Mouse (Mus musculus): Measurements from ENCODE around the gene Pcca. TPM values are rescaled to one million over a fixed set of nuclear protein-coding genes. Genes with fewer than 3 reads are reported as not detected.
A peak's percentile ranks its signal among the peaks of the same experiment; 100 is the strongest.

The Pcca gene
- polyA plus RNA-seq, 1 experiment from 2014 or later, result 33.3 TPM

GRCm38 (mm10) chr14:122760803-122761202, 226.7 kb downstream of the Pcca start:
- Histone ChIP-seq H3K4me2 (ENCODE audit: low read length) (no peak overlapping the region), H3K36me3 (ENCODE audit: control insufficient read depth, insufficient read depth, low read length) (no peaks in the 10 kb centered on the region), H3K27ac (ENCODE audit: low read depth, low read length) (no peak overlapping the region), H3K27me3 (replicated peaks; ENCODE audit: control insufficient read depth, insufficient read depth, low read length) (no peaks in the 10 kb centered on the region), H3K4me1 (ENCODE audit: control insufficient read depth, insufficient read depth, low read depth, low read length) (no peaks in the 10 kb centered on the region), H3K9me3 (ENCODE audit: control insufficient read depth, low read length) (no peaks in the 10 kb centered on the region), H3K4me3 (ENCODE audit: low read length) (no peak overlapping the region), H3K9ac (ENCODE audit: low read depth, low read length) (no peak overlapping the region)
- no peak for ATAC-seq

DNA sequence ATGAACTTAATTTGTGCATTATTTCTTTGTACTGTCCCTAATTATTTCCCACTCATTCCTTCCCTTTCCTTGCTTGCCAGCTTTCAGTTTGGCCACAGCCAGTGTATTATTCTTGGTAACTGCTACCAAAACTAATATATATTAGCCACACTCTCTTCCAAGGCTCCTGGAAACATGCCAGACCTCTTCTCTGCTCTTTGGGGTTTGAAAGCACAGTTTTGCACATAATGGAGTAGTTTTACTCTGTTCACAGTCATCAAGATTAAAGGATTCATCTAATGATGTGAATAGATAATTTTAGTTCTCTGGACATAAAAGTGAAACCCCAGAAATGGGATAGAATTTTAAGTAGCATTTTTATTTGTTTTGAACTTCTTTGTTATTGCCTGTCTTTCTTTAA, 228.5 kb downstream of the Pcca start:
- Histone ChIP-seq H3K4me2 (ENCODE audit: low read length) (no peak overlapping the region), H3K4me1 (ENCODE audit: control insufficient read depth, insufficient read depth, low read depth, low read length) (no peaks in the 10 kb centered on the region), H3K4me3 (ENCODE audit: low read length) (no peak overlapping the region), H3K36me3 (ENCODE audit: control insufficient read depth, insufficient read depth, low read length) (no peaks in the 10 kb centered on the region), H3K27me3 (replicated peaks; ENCODE audit: control insufficient read depth, insufficient read depth, low read length) (no peaks in the 10 kb centered on the region), H3K27ac (ENCODE audit: low read depth, low read length) (no peak overlapping the region), H3K9ac (ENCODE audit: low read depth, low read length) (no peak overlapping the region), H3K9me3 (ENCODE audit: control insufficient read depth, low read length) (no peaks in the 10 kb centered on the region)
- ATAC-seq, result no peak

DNA sequence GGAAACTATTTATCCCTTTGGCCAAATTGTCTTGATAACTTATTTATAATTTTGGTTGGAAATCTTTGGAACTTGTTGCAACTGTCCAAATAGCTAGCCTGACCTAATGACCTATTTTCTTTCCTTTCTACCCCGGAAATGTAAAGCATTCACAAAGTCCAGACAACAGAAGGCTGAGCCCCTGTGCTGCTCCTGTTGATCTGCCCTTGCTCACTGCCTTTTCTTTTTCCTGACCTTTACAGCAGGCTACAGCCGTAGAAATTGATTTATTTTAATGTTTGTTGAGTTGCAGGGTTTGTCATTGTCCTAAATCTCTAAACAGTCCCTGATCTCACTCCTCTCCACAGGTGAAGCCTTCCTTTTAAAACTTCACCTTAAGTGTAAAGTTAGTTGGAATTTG, 231.8 kb downstream of the Pcca start:
- Histone ChIP-seq H3K4me2 (ENCODE audit: low read length) (no peak overlapping the region), H3K36me3 (ENCODE audit: control insufficient read depth, insufficient read depth, low read length) (no peaks in the 10 kb centered on the region), H3K9ac (ENCODE audit: low read depth, low read length) (no peak overlapping the region), H3K27me3 (replicated peaks; ENCODE audit: control insufficient read depth, insufficient read depth, low read length) (no peaks in the 10 kb centered on the region), H3K27ac (ENCODE audit: low read depth, low read length) (no peak overlapping the region), H3K4me3 (ENCODE audit: low read length) (no peak overlapping the region), H3K9me3 (ENCODE audit: control insufficient read depth, low read length) (no peaks in the 10 kb centered on the region), H3K4me1 (ENCODE audit: control insufficient read depth, insufficient read depth, low read depth, low read length) (no peaks in the 10 kb centered on the region)
- 60% methylated on average over 2 of the region's 2 CpGs for WGBS
- ATAC-seq, result no peak

DNA sequence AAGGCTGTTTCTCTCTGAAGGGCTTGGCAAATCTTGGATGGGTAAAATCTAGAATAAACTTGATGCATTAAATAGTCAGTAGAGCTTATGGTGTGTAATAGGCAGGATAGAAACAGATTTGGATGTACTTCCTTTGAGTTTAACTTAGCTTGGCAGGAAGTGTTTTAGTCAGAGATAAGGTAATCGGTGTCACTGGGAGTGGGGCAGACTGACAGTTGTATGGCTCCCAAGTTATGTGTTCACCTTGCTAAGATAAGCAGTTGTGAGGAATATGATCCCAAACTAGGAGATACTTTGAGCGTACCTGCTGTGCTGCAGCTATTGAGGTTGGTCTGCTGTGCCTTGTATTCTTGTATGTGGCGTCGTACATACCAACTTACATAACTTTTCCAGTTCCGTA, 232.3 kb downstream of the Pcca start:
- 95% methylated on average over 5 of the region's 5 CpGs for WGBS
- H3K9ac ChIP-seq (ENCODE audit: low read depth, low read length), result no peak overlapping the region
- no peaks in the 10 kb centered on the region for H3K27me3 ChIP-seq (replicated peaks; ENCODE audit: control insufficient read depth, insufficient read depth, low read length)
- H3K27ac ChIP-seq (ENCODE audit: low read depth, low read length), result no peak overlapping the region
- no peak overlapping the region for H3K4me3 ChIP-seq (ENCODE audit: low read length)
- H3K36me3 ChIP-seq (ENCODE audit: control insufficient read depth, insufficient read depth, low read length), result no peaks in the 10 kb centered on the region
- ATAC-seq, result no peak
- no peak overlapping the region for H3K4me2 ChIP-seq (ENCODE audit: low read length)
- H3K9me3 ChIP-seq (ENCODE audit: control insufficient read depth, low read length), result no peaks in the 10 kb centered on the region
- no peaks in the 10 kb centered on the region for H3K4me1 ChIP-seq (ENCODE audit: control insufficient read depth, insufficient read depth, low read depth, low read length)

- Histone ChIP-seq H3K9ac (ENCODE audit: low read depth, low read length) (no peak overlapping the region), H3K9me3 (ENCODE audit: control insufficient read depth, low read length) (no peaks in the 10 kb centered on the region), H3K4me1 (ENCODE audit: control insufficient read depth, insufficient read depth, low read depth, low read length) (no peaks in the 10 kb centered on the region), H3K4me3 (ENCODE audit: low read length) (no peak overlapping the region), H3K4me2 (ENCODE audit: low read length) (no peak overlapping the region), H3K27ac (ENCODE audit: low read depth, low read length) (no peak overlapping the region), H3K36me3 (ENCODE audit: control insufficient read depth, insufficient read depth, low read length) (no peaks in the 10 kb centered on the region), H3K27me3 (replicated peaks; ENCODE audit: control insufficient read depth, insufficient read depth, low read length) (no peaks in the 10 kb centered on the region)
- WGBS, result 87% methylated on average over 4 of the region's 4 CpGs
- no peak for ATAC-seq
Observed at GRCm38 (mm10) chr14:122784701-122785100, 250.6 kb downstream of the Pcca start.

- Histone ChIP-seq H3K9me3 (ENCODE audit: control insufficient read depth, low read length) (no peaks in the 10 kb centered on the region), H3K36me3 (ENCODE audit: control insufficient read depth, insufficient read depth, low read length) (no peaks in the 10 kb centered on the region), H3K4me3 (ENCODE audit: low read length) (no peak overlapping the region), H3K4me1 (ENCODE audit: control insufficient read depth, insufficient read depth, low read depth, low read length) (no peaks in the 10 kb centered on the region), H3K4me2 (ENCODE audit: low read length) (no peak overlapping the region), H3K9ac (ENCODE audit: low read depth, low read length) (no peak overlapping the region), H3K27ac (ENCODE audit: low read depth, low read length) (no peak overlapping the region), H3K27me3 (replicated peaks; ENCODE audit: control insufficient read depth, insufficient read depth, low read length) (no peaks in the 10 kb centered on the region)
- no peak for ATAC-seq
- 65% methylated on average over 2 of the region's 2 CpGs for WGBS
Observed at GRCm38 (mm10) chr14:122788199-122788598, 254.1 kb downstream of the Pcca start.

DNA sequence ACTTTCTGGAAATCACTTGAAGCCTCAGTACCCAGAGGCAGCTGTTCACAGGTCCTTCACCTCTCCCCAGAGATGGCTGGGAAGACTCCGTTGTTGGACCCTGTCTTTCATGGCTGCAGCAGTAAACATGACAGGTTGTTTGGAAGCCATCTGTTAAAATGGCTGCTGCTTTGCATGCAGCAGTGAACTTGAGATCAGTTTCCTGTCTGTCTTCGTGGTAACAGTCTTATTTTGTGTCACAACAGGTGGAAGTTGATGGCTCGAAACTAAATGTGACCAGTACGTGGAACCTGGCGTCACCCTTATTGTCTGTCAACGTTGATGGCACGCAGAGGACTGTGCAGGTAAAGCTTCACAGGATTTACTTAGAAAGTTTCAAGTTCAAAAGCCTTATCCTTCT, 256.0 kb downstream of the Pcca start:
- Histone ChIP-seq H3K4me2 (ENCODE audit: low read length) (no peak overlapping the region), H3K4me1 (ENCODE audit: control insufficient read depth, insufficient read depth, low read depth, low read length) (no peaks in the 10 kb centered on the region), H3K9me3 (ENCODE audit: control insufficient read depth, low read length) (no peaks in the 10 kb centered on the region), H3K27ac (ENCODE audit: low read depth, low read length) (no peak overlapping the region), H3K4me3 (ENCODE audit: low read length) (no peak overlapping the region), H3K9ac (ENCODE audit: low read depth, low read length) (no peak overlapping the region), H3K36me3 (ENCODE audit: control insufficient read depth, insufficient read depth, low read length) (no peaks in the 10 kb centered on the region), H3K27me3 (replicated peaks; ENCODE audit: control insufficient read depth, insufficient read depth, low read length) (no peaks in the 10 kb centered on the region)
- no peak for ATAC-seq
- whole genome bisulfite sequencing, result 81% methylated on average over 7 of the region's 7 CpGs

DNA sequence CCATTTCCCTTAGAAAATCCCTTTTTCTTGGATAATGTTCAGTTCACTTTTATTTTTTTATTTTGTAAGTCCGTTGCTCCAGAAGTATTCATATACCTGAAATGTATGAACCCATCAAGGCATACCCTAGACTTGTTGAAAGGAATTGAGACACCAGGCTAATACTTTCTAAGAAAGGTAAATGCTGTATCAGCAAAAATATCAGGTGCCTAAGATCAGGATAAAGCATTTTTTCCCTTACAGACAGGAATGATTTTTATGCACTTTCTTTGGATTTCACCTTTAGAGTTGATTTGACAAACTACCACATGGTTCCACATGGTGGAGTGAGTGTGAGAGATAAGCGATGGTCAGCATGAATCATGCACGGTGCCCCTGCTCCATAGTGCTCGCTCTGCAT, 259.2 kb downstream of the Pcca start:
- H3K9ac ChIP-seq (ENCODE audit: low read depth, low read length), result no peak overlapping the region
- no peak for ATAC-seq
- WGBS, result 91% methylated on average over 4 of the region's 4 CpGs
- no peaks in the 10 kb centered on the region for H3K9me3 ChIP-seq (ENCODE audit: control insufficient read depth, low read length)
- no peaks in the 10 kb centered on the region for H3K27me3 ChIP-seq (replicated peaks; ENCODE audit: control insufficient read depth, insufficient read depth, low read length)
- no peaks in the 10 kb centered on the region for H3K36me3 ChIP-seq (ENCODE audit: control insufficient read depth, insufficient read depth, low read length)
- no peaks in the 10 kb centered on the region for H3K4me1 ChIP-seq (ENCODE audit: control insufficient read depth, insufficient read depth, low read depth, low read length)
- H3K4me2 ChIP-seq (ENCODE audit: low read length), result no peak overlapping the region
- no peak overlapping the region for H3K4me3 ChIP-seq (ENCODE audit: low read length)
- no peak overlapping the region for H3K27ac ChIP-seq (ENCODE audit: low read depth, low read length)

GRCm38 (mm10) chr14:122800296-122800695, 266.2 kb downstream of the Pcca start:
- Histone ChIP-seq H3K4me2 (ENCODE audit: low read length) (no peak overlapping the region), H3K4me3 (ENCODE audit: low read length) (no peak overlapping the region), H3K36me3 (ENCODE audit: control insufficient read depth, insufficient read depth, low read length) (no peaks in the 10 kb centered on the region), H3K4me1 (ENCODE audit: control insufficient read depth, insufficient read depth, low read depth, low read length) (no peaks in the 10 kb centered on the region), H3K27me3 (replicated peaks; ENCODE audit: control insufficient read depth, insufficient read depth, low read length) (no peaks in the 10 kb centered on the region), H3K9ac (ENCODE audit: low read depth, low read length) (no peak overlapping the region), H3K9me3 (ENCODE audit: control insufficient read depth, low read length) (no peaks in the 10 kb centered on the region), H3K27ac (ENCODE audit: low read depth, low read length) (no peak overlapping the region)
- ATAC-seq, result no peak
- 67% methylated on average over 4 of the region's 4 CpGs for WGBS

DNA sequence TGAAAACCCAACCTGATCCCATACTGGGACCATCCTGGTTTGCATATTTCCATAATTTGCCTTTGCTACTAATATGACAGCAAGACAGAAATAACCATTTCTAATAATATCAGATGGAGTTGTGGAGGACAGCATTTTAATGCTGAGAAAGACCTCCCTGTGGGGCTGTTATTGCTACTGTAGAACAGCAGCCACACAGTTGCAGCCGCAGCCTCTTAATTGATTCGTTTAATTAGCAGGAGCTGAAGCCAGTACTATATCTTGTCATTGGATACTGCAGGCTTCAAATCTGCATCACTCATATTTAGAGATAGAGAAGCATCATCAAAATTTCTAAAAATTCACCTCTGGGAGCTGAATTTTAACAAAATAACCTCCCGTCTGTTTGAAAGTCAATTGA, 286.9 kb downstream of the Pcca start:
- 54% methylated on average over 3 of the region's 3 CpGs for WGBS
- peak; percentile 63; the same call in 1 of the 2 replicates for ATAC-seq

More for the DNA sequence above, 286.9 kb downstream of the Pcca start:
- H3K4me1 ChIP-seq (ENCODE audit: control insufficient read depth, insufficient read depth, low read depth, low read length), result no peaks in the 10 kb centered on the region
- H3K9me3 ChIP-seq (ENCODE audit: control insufficient read depth, low read length), result no peaks in the 10 kb centered on the region
- no peak overlapping the region for H3K9ac ChIP-seq (ENCODE audit: low read depth, low read length)
- no peak overlapping the region for H3K4me3 ChIP-seq (ENCODE audit: low read length)
- no peaks in the 10 kb centered on the region for H3K36me3 ChIP-seq (ENCODE audit: control insufficient read depth, insufficient read depth, low read length)
- no peaks in the 10 kb centered on the region for H3K27me3 ChIP-seq (replicated peaks; ENCODE audit: control insufficient read depth, insufficient read depth, low read length)
- H3K27ac ChIP-seq (ENCODE audit: low read depth, low read length), result no peak overlapping the region
- no peak overlapping the region for H3K4me2 ChIP-seq (ENCODE audit: low read length)
